Mouse (Mus musculus): ENCODE results near the gene Tpm3.

The Tpm3 gene

DNA sequence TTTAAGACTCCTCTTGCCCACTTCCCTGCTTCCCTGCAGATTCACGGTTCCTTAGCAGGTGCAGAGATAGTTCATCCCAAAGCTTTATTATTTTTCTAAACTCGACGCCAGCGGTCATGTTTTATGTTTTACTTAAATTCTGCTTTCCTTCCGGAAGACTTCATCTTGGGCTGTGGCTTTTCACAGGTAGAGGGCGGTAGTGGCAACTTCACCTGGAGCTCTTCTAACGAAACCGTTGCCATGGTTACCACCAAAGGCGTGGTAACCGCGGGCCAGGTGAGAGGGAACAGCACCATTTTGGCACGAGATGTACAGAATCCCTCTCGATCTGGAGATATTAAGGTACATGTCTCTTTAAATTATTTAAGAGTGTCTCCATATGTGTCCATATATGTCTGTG lies 64.2 kb downstream of the Tpm3 start:
- no peak for DNase-seq (ENCODE audit: low spot score)

DNA sequence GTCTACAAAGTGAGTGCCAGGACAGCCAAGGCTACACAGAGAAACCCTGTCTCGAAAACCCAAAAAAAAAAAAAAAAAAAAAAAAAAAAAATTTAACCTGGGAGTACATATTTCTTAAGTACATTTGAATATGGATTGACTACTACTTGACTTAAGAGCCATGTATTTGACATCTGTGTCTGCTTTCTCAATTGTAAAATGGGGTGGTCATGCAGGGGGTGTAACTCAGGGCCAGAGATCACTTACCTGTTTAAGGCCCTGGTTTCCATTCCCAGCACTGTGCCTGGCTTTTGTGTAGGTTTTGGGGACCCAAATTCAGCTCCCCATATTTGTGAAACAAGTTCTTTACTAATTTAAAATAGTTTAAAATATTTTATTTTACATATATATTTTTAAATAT lies 65.2 kb downstream of the Tpm3 start:
- no peak for DNase-seq (ENCODE audit: low spot score)

DNA sequence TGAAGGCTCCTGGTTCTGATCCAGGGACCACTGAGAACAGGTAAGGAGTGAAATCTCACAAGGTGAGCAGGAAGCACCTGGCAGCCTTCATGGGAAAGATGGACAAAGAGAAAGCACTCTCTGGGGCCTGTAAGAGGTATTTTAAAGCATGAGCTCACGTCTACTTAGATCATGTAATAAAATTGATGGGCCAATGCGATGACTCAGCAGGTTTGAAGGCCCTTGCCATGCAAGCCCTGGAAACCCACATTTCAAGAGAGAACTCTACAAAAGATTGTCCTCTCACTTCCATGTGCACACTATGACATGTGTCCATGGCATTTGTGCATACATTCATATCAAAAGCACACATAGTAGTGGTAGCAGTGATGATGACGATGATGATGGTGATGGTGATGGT lies 67.5 kb downstream of the Tpm3 start:
- DNase-seq (ENCODE audit: low spot score): no peak

DNA sequence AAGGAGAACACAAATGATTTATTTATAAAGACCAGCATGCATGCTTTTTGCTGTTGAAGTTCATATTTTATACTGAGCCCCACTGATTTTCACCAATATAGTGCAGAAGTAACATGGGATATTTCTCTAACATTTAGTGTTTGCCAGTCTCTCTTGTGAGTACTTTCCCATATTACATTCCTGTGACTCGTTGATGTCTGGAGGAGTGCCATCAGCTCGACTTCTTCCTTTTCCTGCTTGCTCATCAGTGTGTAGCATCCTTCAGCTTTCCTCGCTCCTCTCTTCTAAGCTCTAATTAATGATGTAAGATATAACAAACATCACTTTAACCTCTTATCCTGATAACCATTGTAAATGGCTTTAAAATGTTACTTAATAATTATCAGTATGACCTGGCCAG lies 73.0 kb downstream of the Tpm3 start:
- no peak for DNase-seq (ENCODE audit: low spot score)

DNA sequence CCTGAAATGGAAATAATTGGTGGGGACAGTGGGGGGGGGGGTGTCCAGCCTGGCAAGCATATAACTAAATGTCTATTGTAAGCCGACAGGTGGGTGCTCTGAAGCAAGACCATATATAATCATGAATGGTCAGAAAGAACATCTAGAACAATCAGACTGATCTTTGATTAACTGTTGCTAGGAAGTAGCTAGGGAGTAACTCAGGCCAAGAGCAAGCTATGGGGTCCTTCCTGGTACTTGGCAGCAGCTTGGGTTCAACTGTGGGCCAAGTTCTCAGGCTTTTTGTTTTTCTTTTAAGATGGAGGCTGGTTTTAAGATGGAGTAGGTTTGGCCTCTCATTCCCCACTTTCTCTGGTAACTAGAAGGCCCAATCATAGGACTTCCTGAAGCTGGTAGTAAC lies 74.2 kb downstream of the Tpm3 start:
- DNase-seq (ENCODE audit: low spot score): no peak

Data from layer of hippocampus, adult 9-10 months (tissue).